24 mouse cellular contexts compared by ENCODE assay signal in the genomic region with DNA sequence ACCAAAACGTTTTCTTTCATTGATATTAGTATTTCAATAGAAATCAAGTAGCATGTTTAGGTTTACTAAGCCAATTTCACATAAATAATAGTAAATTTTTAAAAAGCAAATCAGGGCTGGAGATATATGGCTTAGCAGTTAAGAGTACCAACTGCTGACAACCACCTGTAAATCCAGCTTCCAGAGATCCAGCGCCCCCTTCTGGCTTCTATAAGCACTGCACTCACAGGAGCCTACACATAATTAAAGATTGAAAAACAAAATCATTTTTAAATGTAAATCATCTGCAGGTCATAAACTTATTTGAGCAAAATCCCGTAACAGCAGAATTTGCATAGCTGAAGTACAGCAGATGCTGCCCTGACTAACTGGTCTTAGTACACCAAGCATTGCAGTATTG. TPM values are rescaled to one million over a fixed set of nuclear protein-coding genes. Genes with fewer than 3 reads are reported as not detected.
A peak's percentile ranks its signal among the peaks of the same experiment; 100 is the strongest.
DNase-seq lines count a peak whose midpoint lies in the region; TF ChIP-seq lines count a peak whose summit lies in the region.
"Had no signal": no experiment of that assay in that cellular context is flagged by ENCODE, and none has a peak within 500 bp of the region (broad histone marks: within the 10 kb centered on the region; RNA-seq: fewer than 3 reads in every experiment).

No protein-coding gene starts in this region.

- H3K27ac ChIP-seq in gastrocnemius, adult 2 months = no peak overlapping the region
- H3K27ac ChIP-seq in layer of hippocampus, adult 2 months = no peak overlapping the region
- H3K27ac ChIP-seq: embryonic facial prominence, embryonic 12.5 days; forebrain, embryonic 12.5 days; hindbrain, embryonic 13.5 days; liver, embryonic 13.5 days; lung, embryonic 15.5 days; midbrain, embryonic 15.5 days had no signal

- intact Hi-C loops in gastrocnemius, adult 2 months (cut with DNase I) = no loop called here
- intact Hi-C loops in left cerebral cortex, postnatal 25 days (cut with DNase I) = no loop called here

- peak; percentile 13; the same call in 1 of the 2 replicates for TF ChIP-seq CTCF in gastrocnemius, adult 2 months (IDR thresholded peaks at IDR 0.05)
- TF ChIP-seq CTCF in layer of hippocampus, adult 2 months (conservative IDR thresholded peaks at IDR 0.05) = peak; percentile 54

- no peak for DNase-seq in gastrocnemius, adult 2 months
- no peak for DNase-seq in gastrocnemius, adult 18-20 months (ENCODE audit: low spot score)
- DNase-seq in layer of hippocampus, adult 2 months (ENCODE audit: low spot score in 2 of 2) = no peak
- no peak for DNase-seq in layer of hippocampus, adult 8-10 months (ENCODE audit: low spot score in 2 of 2)
- peak; percentile 23 for DNase-seq in 3T3-L1 (ENCODE audit: low read depth, low spot score)
- peak; percentile 28 for DNase-seq in NIH3T3 (ENCODE audit: low read depth)
- DNase-seq in MN1 (ENCODE audit: low spot score) = no peak
- no peak for DNase-seq in left cerebral cortex, postnatal 25 days (ENCODE audit: low spot score in 2 of 2)
- DNase-seq: cerebellum, adult 11-12 months; cerebellum, postnatal 14 days; gastrocnemius, postnatal 10 days; kidney, adult 9 months; kidney, postnatal 36 days; liver, embryonic 13.5 days; lung, postnatal 4 days; thymus, postnatal 14 days had no signal

- H3K4me3 ChIP-seq in gastrocnemius, adult 2 months = no peak overlapping the region
- no peak overlapping the region for H3K4me3 ChIP-seq in layer of hippocampus, adult 2 months
- H3K4me3 ChIP-seq: embryonic facial prominence, embryonic 12.5 days; forebrain, embryonic 12.5 days; hindbrain, embryonic 13.5 days; liver, embryonic 13.5 days; lung, embryonic 15.5 days; midbrain, embryonic 15.5 days; myocyte had no signal

RNA-seq across cellular contexts. Expression of a gene that starts 10.8 kb away (rescaled TPM):
- total RNA-seq in gastrocnemius, adult 2 months (2021) = under 1 TPM; 0.66 to 0.75 TPM
- total RNA-seq in gastrocnemius, adult 18-20 months (2021) = 1 to 10 TPM in 1 of 2 experiments, under 1 TPM in 1; 0.48 to 1.2 TPM
- total RNA-seq in layer of hippocampus, adult 2 months (2021) = 1 to 10 TPM; 2.9 to 3.5 TPM
- total RNA-seq in layer of hippocampus, adult 8-10 months (2022) = 1 to 10 TPM; 3.5 to 7.2 (median 3.7) TPM
- total RNA-seq in left cerebral cortex, postnatal 25 days (2021) = 10 to 100 TPM; 13.8 to 16.5 TPM
- total RNA-seq: granulocyte monocyte progenitor cell, adult 5-6 weeks; megakaryocyte-erythroid progenitor cell, adult 5-6 weeks had no signal

Comparison
In these comparisons a context has a peak if more than half of its experiments do, and no peak if none do; other contexts are left out.
1. DNase-seq: peak in 3T3-L1 (single experiment) and NIH3T3 (single experiment); none in gastrocnemius, adult 2 months (single experiment), gastrocnemius, adult 18-20 months (single experiment), layer of hippocampus, adult 2 months (0 of 2), layer of hippocampus, adult 8-10 months (0 of 2), MN1 (single experiment) and left cerebral cortex, postnatal 25 days (0 of 2).